Mouse (Mus musculus): Measurements from ENCODE around the gene Mtap.

The Mtap gene

GRCm38 (mm10) chr4:89137542-89138360, 829 bp downstream of the Mtap start:
- DNase-seq (ENCODE audit: low read depth, low spot score): peak; percentile 65

GRCm38 (mm10) chr4:89138361-89138651, 1.4 kb downstream of the Mtap start:
- DNase-seq (ENCODE audit: low read depth, low spot score): no peak

- DNase-seq (ENCODE audit: low read depth, low spot score): no peak
These were observed 3.9 kb downstream of the Mtap start for GRCm38 (mm10) chr4:89140832-89141231.

- DNase-seq (ENCODE audit: low read depth, low spot score): peak; percentile 79
These were observed 8.5 kb downstream of the Mtap start for GRCm38 (mm10) chr4:89145409-89145808.

GRCm38 (mm10) chr4:89146291-89146690, 9.4 kb downstream of the Mtap start:
- peak; percentile 67 for DNase-seq (ENCODE audit: low read depth, low spot score)

GRCm38 (mm10) chr4:89149261-89149660, 12.3 kb downstream of the Mtap start:
- DNase-seq (ENCODE audit: low read depth, low spot score): no peak

- DNase-seq (ENCODE audit: low read depth, low spot score): no peak
These were observed 24.5 kb downstream of the Mtap start for GRCm38 (mm10) chr4:89161389-89161788.

GRCm38 (mm10) chr4:89162496-89162895, 25.6 kb downstream of the Mtap start:
- no peak for DNase-seq (ENCODE audit: low read depth, low spot score)

GRCm38 (mm10) chr4:89163613-89164012, 26.7 kb downstream of the Mtap start:
- no peak for DNase-seq (ENCODE audit: low read depth, low spot score)

- no peak for DNase-seq (ENCODE audit: low read depth, low spot score)
These were observed 27.8 kb downstream of the Mtap start for GRCm38 (mm10) chr4:89164681-89165080.

- DNase-seq (ENCODE audit: low read depth, low spot score): no peak
These were observed 32.0 kb downstream of the Mtap start for GRCm38 (mm10) chr4:89168877-89169276.

- DNase-seq (ENCODE audit: low read depth, low spot score): peak; percentile 24
These were observed 32.8 kb downstream of the Mtap start for GRCm38 (mm10) chr4:89169739-89170138.

GRCm38 (mm10) chr4:89170931-89171330, 34.0 kb downstream of the Mtap start:
- no peak for DNase-seq (ENCODE audit: low read depth, low spot score)

GRCm38 (mm10) chr4:89172873-89173605, 36.1 kb downstream of the Mtap start:
- DNase-seq (ENCODE audit: low read depth, low spot score): no peak

GRCm38 (mm10) chr4:89177514-89178307, 40.8 kb downstream of the Mtap start:
- DNase-seq (ENCODE audit: low read depth, low spot score): no peak

GRCm38 (mm10) chr4:89180121-89180520, 43.2 kb downstream of the Mtap start:
- DNase-seq (ENCODE audit: low read depth, low spot score): no peak

- no peak for DNase-seq (ENCODE audit: low read depth, low spot score)
These were observed 44.7 kb downstream of the Mtap start for GRCm38 (mm10) chr4:89181656-89182055.

GRCm38 (mm10) chr4:89182486-89182885, 45.6 kb downstream of the Mtap start:
- no peak for DNase-seq (ENCODE audit: low read depth, low spot score)

- DNase-seq (ENCODE audit: low read depth, low spot score): no peak
These were observed 58.6 kb downstream of the Mtap start for GRCm38 (mm10) chr4:89195481-89195880.

GRCm38 (mm10) chr4:89197128-89197527, 60.2 kb downstream of the Mtap start:
- DNase-seq (ENCODE audit: low read depth, low spot score): no peak

- no peak for DNase-seq (ENCODE audit: low read depth, low spot score)
These were observed 63.9 kb downstream of the Mtap start for GRCm38 (mm10) chr4:89200806-89201205.

- DNase-seq (ENCODE audit: low read depth, low spot score): no peak
These were observed 72.4 kb downstream of the Mtap start for GRCm38 (mm10) chr4:89209310-89209709.

Measured in mesoderm, embryonic 11.5 days (tissue).